Mouse (Mus musculus) E14TG2a.4 (cell line): ENCODE measurements around the gene Ralb.

Source experiments
- CTCF ChIP-seq: conservative IDR thresholded peaks from 2 replicates; pipeline ENCODE4 v1.5.1; 2014; ENCODE audit warnings: low read length
- NANOG ChIP-seq: IDR thresholded peaks from 2 replicates; pipeline ENCODE4 v1.6.1; 2014; ENCODE audit warnings: borderline replicate concordance, low read length, mixed read lengths

GRCm38 (mm10) chr1:119420984-119421575 lies 83.5 kb downstream of the Ralb start:
- TF ChIP-seq CTCF (no peak), NANOG (no peak)
